Mouse (Mus musculus) embryonic facial prominence, embryonic 13.5 days (tissue): ENCODE data around the gene Morn3. TPM values are rescaled to one million over a fixed set of nuclear protein-coding genes. Genes with fewer than 3 reads are reported as not detected.
A peak's percentile ranks its signal among the peaks of the same experiment; 100 is the strongest.

ENCODE experiments used
- ATAC-seq: fragments of 200-750 bp; cut with Nextera tagmentation; 2 replicates; pipeline ENCODE4 v1.8.0; 2017; ENCODE audit warnings: low read depth; ENCODE audit not compliant: insufficient number of reproducible peaks, insufficient read depth, low FRiP score, low TSS enrichment
- H3K27ac ChIP-seq: fragments of 300-500 bp; sonication (generic); 2 replicates; pipeline ENCODE4 v1.5.1; 2015; ENCODE audit warnings: moderate library complexity, mild to moderate bottlenecking, inconsistent platforms
- H3K27me3 ChIP-seq: fragments of 300-500 bp; sonication (generic); 2 replicates; pipeline ENCODE4 v1.6.1; 2015; ENCODE audit warnings: mild to moderate bottlenecking, inconsistent platforms
- H3K36me3 ChIP-seq: fragments of 300-500 bp; sonication (generic); 2 replicates; pipeline ENCODE4 v1.6.1; 2015; ENCODE audit warnings: mild to moderate bottlenecking, inconsistent platforms
- H3K4me1 ChIP-seq: fragments of 300-500 bp; sonication (generic); 2 replicates; pipeline ENCODE4 v1.6.1; 2015; ENCODE audit warnings: inconsistent platforms
- H3K4me2 ChIP-seq: fragments of 300-500 bp; sonication (generic); 2 replicates; pipeline ENCODE4 v1.6.1; 2015; ENCODE audit warnings: moderate library complexity, mild to moderate bottlenecking, inconsistent platforms
- H3K4me3 ChIP-seq: fragments of 300-500 bp; sonication (generic); 2 replicates; pipeline ENCODE4 v1.5.1; 2015; ENCODE audit warnings: mild to moderate bottlenecking, inconsistent platforms
- H3K9ac ChIP-seq: fragments of 300-500 bp; sonication (generic); 2 replicates; pipeline ENCODE4 v1.6.1; 2015; ENCODE audit warnings: mild to moderate bottlenecking, inconsistent platforms
- H3K9me3 ChIP-seq: fragments of 300-500 bp; sonication (generic); 2 replicates; pipeline ENCODE4 v1.6.1; 2016; ENCODE audit warnings: inconsistent platforms
- WGBS: fragments of 180-500 bp; shearing (Covaris S2); methylation state at CpG from one replicate; pipeline ENCODE4 v1.1.7; 2015; ENCODE audit warnings: mixed read lengths; 5-methylcytosine and 5-hydroxymethylcytosine counted together
- polyA plus RNA-seq: library from polyadenylated mRNA; unstranded; fragments of >200 nt; fragmentation: Nextera tagmentation; extraction: Ambion mirVana; gene quantifications from 2 replicates; pipeline ENCODE4 v1.2.1, GENCODE M21; 2015

The Morn3 gene
- polyA plus RNA-seq, 1 experiment from 2014 or later: not detected

DNA sequence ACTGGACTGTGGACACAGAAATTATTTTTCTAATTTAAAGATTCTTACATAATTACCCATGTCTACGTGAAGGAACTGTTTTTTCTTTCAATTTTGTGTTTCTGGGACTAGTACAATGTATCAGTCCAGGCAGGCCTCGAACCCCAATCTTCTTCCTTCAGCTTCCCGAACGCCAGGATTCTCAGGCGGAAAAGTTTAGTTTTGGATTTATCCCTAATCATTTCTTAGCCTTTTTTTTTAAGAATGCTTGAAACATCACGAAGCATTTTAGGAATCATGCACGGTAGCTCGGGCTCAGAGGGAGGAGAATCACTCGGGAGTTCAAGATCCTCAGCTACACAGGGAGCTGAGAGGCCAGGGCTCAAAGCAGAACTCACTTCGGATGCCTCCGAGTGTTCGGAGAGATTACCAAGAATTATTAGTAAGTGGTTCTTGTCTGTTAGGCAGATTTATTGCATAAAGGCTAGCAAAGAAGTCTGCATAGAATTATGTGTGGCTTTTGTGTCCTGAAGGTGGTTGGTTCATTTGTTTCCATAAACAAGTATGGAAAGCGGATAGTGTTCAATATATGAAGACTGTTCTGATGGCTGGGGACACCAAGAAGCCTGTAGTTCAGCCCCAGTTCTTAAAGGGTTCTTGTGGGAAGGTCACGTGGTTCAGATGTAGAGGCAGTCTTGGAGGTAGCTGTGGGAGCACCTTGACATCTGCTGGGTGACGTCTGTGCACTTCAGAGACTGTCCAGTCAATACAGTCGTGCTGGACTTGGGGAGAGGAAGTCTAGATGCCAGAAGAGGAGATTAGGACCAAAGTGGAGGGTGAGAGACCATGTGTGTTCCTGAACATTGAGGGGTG lies 11.7 kb upstream of the Morn3 start:
- ATAC-seq: no peak
- 40% methylated on average over 16 of the region's 16 CpGs for WGBS
- Histone ChIP-seq H3K9me3 (no peaks in the 10 kb centered on the region), H3K4me3 (peak overlapping the region; percentile 44), H3K36me3 (no peaks in the 10 kb centered on the region), H3K4me1 (peaks cover 17% of the 10 kb centered on the region), H3K27ac (peak overlapping the region; percentile 39; the same call in 1 of the 2 replicates), H3K4me2 (peak overlapping the region; percentile 56), H3K9ac (peak overlapping the region; percentile 61), H3K27me3 (no peaks in the 10 kb centered on the region)

DNA sequence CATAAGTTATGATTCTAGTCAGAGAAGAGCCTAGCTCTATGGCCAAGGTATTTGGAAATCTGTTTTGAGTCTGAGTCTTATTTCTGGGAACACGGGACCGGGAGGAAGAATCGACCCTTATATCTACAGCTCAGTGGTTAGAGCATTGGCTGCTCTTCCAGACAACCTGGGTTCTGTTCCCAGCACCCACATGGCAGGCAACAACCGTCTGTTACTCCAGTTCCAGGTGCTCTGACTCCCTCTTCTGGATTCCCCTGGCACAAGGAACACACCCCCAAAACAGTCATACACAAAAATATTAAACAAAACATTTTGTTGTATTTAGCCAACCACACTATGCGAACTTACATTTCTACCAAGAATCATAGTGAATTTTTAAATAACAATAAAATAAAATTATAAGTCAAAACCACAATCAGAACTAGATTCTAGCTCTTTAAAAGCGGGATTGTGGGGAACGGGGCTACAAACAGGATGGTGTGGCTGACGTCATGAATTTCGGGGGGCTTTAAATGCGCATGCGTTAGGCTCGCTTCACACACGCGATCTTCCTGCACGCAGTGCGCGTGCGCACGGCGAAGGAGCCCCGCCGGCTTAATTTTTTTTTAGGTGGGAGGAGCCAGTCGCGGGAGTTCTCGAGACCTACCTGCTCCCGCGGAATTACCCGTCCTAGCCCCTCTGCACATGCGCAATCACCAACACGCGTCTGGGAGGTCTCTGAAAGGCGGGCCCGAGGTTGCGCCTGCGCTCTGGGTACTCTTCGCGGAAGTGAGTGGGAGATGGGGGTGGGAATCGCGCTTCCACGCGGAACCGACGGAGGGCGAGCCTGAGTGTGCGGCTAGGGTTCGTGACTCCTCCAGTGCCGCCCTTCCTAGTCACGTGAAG lies 10.8 kb upstream of the Morn3 start:
- ATAC-seq: peak; percentile 96
- Histone ChIP-seq H3K4me1 (peaks cover 17% of the 10 kb centered on the region), H3K27ac (peak overlapping the region; percentile 39; the same call in 1 of the 2 replicates), H3K4me3 (peak overlapping the region; percentile 44), H3K36me3 (no peaks in the 10 kb centered on the region), H3K9me3 (no peaks in the 10 kb centered on the region), H3K9ac (peak overlapping the region; percentile 61), H3K27me3 (no peaks in the 10 kb centered on the region), H3K4me2 (peak overlapping the region; percentile 56)
- 8% methylated on average over 48 of the region's 48 CpGs for WGBS

GRCm38 (mm10) chr5:123051736-123052135 lies 4.9 kb upstream of the Morn3 start:
- no peak overlapping the region for H3K4me3 ChIP-seq
- WGBS: 79% methylated on average over 5 of the region's 5 CpGs

GRCm38 (mm10) chr5:123050918-123051317 lies 4.1 kb upstream of the Morn3 start:
- no peaks in the 10 kb centered on the region for H3K9me3 ChIP-seq
- ATAC-seq: no peak
- H3K4me1 ChIP-seq: peaks cover 7% of the 10 kb centered on the region
- H3K27me3 ChIP-seq: no peaks in the 10 kb centered on the region
- H3K4me2 ChIP-seq: no peak overlapping the region
- no peak overlapping the region for H3K4me3 ChIP-seq
- WGBS: 79% methylated on average over 9 of the region's 9 CpGs
- no peak overlapping the region for H3K27ac ChIP-seq
- no peaks in the 10 kb centered on the region for H3K36me3 ChIP-seq
- H3K9ac ChIP-seq: no peak overlapping the region

More at GRCm38 (mm10) chr5:123051736-123052135, 4.9 kb upstream of the Morn3 start:
- Histone ChIP-seq H3K36me3 (no peaks in the 10 kb centered on the region), H3K9me3 (no peaks in the 10 kb centered on the region), H3K27ac (no peak overlapping the region), H3K9ac (no peak overlapping the region), H3K4me2 (no peak overlapping the region), H3K4me1 (peaks cover 7% of the 10 kb centered on the region), H3K27me3 (no peaks in the 10 kb centered on the region)
- no peak for ATAC-seq

- H3K4me1 ChIP-seq: peaks cover 7% of the 10 kb centered on the region
- WGBS: 5% methylated on average over 12 of the region's 12 CpGs
- no peak for ATAC-seq
- peak overlapping the region; percentile 65 for H3K9ac ChIP-seq
- peak overlapping the region; percentile 56 for H3K4me2 ChIP-seq
- H3K9me3 ChIP-seq: no peaks in the 10 kb centered on the region
- H3K27me3 ChIP-seq: no peaks in the 10 kb centered on the region
- H3K27ac ChIP-seq: no peak overlapping the region; the same call in 1 of the 2 replicates
- peak overlapping the region; percentile 28 for H3K4me3 ChIP-seq
- no peaks in the 10 kb centered on the region for H3K36me3 ChIP-seq
Observed at GRCm38 (mm10) chr5:123049271-123049670, 2.5 kb upstream of the Morn3 start.

DNA sequence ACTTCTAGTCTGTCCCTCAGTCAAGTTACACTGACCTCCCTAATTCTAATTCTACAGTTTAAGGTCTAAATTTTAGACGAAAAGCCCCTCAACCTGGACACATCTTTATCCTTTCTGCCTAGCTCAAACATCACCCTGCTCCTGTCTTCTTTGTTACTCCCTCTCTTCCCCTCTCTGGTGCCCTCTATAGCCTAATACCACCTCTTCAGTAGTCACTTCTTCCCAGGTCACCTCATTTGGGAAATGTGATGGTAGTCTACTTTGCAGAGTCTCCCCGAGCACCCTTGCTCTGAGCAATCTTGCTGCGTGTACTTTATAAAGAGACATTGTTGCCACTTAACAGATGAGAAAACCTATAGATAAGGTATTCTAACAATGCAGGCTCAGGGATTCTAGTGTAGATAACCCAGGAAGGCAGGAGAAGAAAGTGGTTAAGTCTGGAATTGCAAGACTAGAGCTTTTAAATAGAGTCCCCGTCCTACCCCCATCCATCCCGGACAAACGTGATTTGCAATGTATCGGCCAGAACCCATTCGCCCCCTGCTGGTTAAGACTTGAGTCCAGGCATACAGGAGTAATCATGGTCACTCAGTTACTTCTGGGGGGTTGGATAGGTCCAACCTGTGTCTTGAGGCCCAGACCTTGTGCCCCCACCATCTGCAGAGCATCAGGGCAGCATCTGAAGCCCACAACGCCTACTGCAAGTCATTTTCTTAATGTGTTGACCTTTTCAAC lies 1.1 kb downstream of the Morn3 start:
- H3K4me3 ChIP-seq: no peak overlapping the region
- H3K9me3 ChIP-seq: no peaks in the 10 kb centered on the region
- H3K36me3 ChIP-seq: no peaks in the 10 kb centered on the region
- no peak overlapping the region for H3K27ac ChIP-seq
- no peak for ATAC-seq
- H3K4me1 ChIP-seq: peaks cover 7% of the 10 kb centered on the region
- no peak overlapping the region for H3K9ac ChIP-seq
- no peaks in the 10 kb centered on the region for H3K27me3 ChIP-seq
- no peak overlapping the region for H3K4me2 ChIP-seq
- 31% methylated on average over 9 of the region's 9 CpGs for WGBS

- no peak overlapping the region for H3K27ac ChIP-seq
- H3K9ac ChIP-seq: no peak overlapping the region
- H3K4me2 ChIP-seq: no peak overlapping the region
- no peaks in the 10 kb centered on the region for H3K36me3 ChIP-seq
- H3K9me3 ChIP-seq: no peaks in the 10 kb centered on the region
- H3K4me1 ChIP-seq: peaks cover 7% of the 10 kb centered on the region
- 18% methylated on average over 7 of the region's 7 CpGs for WGBS
- no peak overlapping the region for H3K4me3 ChIP-seq
- no peaks in the 10 kb centered on the region for H3K27me3 ChIP-seq
- no peak for ATAC-seq
Observed at GRCm38 (mm10) chr5:123043856-123044255, 3.0 kb downstream of the Morn3 start.

DNA sequence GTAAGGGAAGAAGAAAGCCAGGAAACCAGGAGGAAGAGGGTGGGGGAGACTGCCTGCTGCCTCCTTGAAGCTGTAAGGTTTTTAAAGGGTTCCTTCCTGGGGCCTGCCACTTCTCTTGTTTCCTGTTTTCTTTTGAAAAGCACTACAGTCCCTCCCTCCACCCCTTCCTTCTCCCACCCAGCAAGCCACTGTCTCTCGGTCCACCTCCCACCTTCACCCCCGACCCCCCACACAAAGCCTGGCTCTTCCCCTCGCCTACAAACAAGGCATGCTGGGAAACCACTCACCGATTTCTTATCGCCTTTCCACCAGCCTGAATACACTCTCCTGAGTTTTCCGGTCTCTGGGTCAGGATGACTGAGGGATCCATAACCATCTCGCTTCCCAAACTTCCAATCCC lies 6.0 kb downstream of the Morn3 start:
- H3K4me1 ChIP-seq: peaks cover 8% of the 10 kb centered on the region
- 0 out of 2 replicates have a peak overlapping the region, but pooled peaks have one; percentile 4 for H3K27ac ChIP-seq
- no peak overlapping the region; the same call in 1 of the 2 replicates for H3K9ac ChIP-seq
- no peaks in the 10 kb centered on the region for H3K27me3 ChIP-seq
- 75% methylated on average over 7 of the region's 7 CpGs for WGBS
- no peak overlapping the region for H3K4me2 ChIP-seq
- no peaks in the 10 kb centered on the region for H3K9me3 ChIP-seq
- no peak for ATAC-seq
- no peak overlapping the region for H3K4me3 ChIP-seq
- H3K36me3 ChIP-seq: no peaks in the 10 kb centered on the region

DNA sequence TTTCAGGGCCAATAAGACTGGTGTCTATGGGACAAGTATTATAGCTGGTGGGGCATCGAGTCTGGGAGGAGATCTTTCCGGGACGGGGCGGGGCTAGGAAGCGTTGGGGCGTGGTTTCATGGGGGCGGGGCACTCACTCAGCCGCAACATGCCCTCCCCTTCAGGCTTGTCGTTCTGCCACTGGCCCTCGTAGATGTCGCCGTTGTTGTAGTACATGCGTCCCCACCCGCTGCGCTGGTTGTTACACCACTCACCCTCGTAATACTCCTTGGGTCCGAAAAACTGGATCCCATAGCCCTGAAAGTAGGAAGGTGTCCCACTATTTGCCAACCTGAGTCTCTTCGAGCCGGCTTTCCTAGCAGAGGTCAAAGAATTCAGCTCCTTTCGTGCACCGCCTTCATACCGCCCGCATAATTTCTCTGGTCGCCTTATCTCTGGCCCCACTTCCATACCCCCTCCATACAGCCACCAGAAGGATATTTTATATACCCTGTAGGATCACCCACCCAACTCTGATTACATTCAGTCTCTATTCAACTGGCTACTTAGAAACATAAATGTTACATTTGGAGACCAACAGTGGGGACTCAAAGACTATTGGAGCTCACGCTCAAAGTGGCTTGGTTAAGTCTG lies 7.6 kb downstream of the Morn3 start:
- peak overlapping the region; percentile 33 for H3K4me3 ChIP-seq
- no peak overlapping the region for H3K9ac ChIP-seq
- 3% methylated on average over 25 of the region's 25 CpGs for WGBS
- no peaks in the 10 kb centered on the region for H3K36me3 ChIP-seq
- no peaks in the 10 kb centered on the region for H3K27me3 ChIP-seq
- no peaks in the 10 kb centered on the region for H3K9me3 ChIP-seq
- peak overlapping the region; percentile 59 for H3K4me2 ChIP-seq
- ATAC-seq: 0 out of 2 replicates have a peak, but pooled peaks have one; percentile 43
- H3K27ac ChIP-seq: no peak overlapping the region
- H3K4me1 ChIP-seq: peaks cover 10% of the 10 kb centered on the region

- WGBS: 82% methylated on average over 5 of the region's 5 CpGs
Observed at GRCm38 (mm10) chr5:123038115-123038514, 8.7 kb downstream of the Morn3 start.

More at GRCm38 (mm10) chr5:123038115-123038514, 8.7 kb downstream of the Morn3 start:
- Histone ChIP-seq H3K4me2 (no peak overlapping the region), H3K9ac (no peak overlapping the region), H3K4me1 (peaks cover 10% of the 10 kb centered on the region), H3K36me3 (no peaks in the 10 kb centered on the region), H3K27me3 (no peaks in the 10 kb centered on the region), H3K9me3 (no peaks in the 10 kb centered on the region), H3K4me3 (no peak overlapping the region), H3K27ac (no peak overlapping the region)
- no peak for ATAC-seq
